Mouse (Mus musculus) embryonic fibroblast, embryonic 13.5 days (primary cell): Measurements from ENCODE around the gene Olfr492.

Experiments
- CTCF ChIP-seq: IDR thresholded peaks from 2 replicates; pipeline ENCODE4 v1.5.1; 2011; ENCODE audit warnings: mild to moderate bottlenecking, control low read depth, low read length, moderate library complexity, borderline replicate concordance; ENCODE audit not compliant: insufficient read depth
- POLR2A ChIP-seq: IDR thresholded peaks from 2 replicates; pipeline ENCODE4 v1.6.1; 2011; ENCODE audit warnings: low read depth, mild to moderate bottlenecking, control low read depth, low read length, moderate library complexity

GRCm38 (mm10) chr7:108365035-108365434, 41.6 kb upstream of the Olfr492 start, which contains the start of gene Olfr494:
- TF ChIP-seq POLR2A (no peak), CTCF (no peak)
